8 mouse cellular contexts compared by ENCODE assay signal in genomic region chr5:64806600-64806999, GRCm38 (mm10). TPM values are rescaled to one million over a fixed set of nuclear protein-coding genes. Genes with fewer than 3 reads are reported as not detected.
A peak's percentile ranks its signal among the peaks of the same experiment; 100 is the strongest.
DNase-seq lines count a peak whose midpoint lies in the region; ATAC-seq and TF ChIP-seq lines count a peak whose summit lies in the region.

No protein-coding gene starts in this region.

- ATAC-seq in lung, embryonic 16.5 days (ENCODE audit: low read depth) = no peak
- no peak for ATAC-seq in forebrain, embryonic 11.5 days (replicated peaks; ENCODE audit: low FRiP score)
- no peak for ATAC-seq in limb, embryonic 13.5 days (ENCODE audit: low FRiP score, low read depth)

- TF ChIP-seq POLR2A in small intestine, adult 2 months (IDR thresholded peaks at IDR 0.05; ENCODE audit: low read depth, low read length) = no peak

- H3K36me3 ChIP-seq in lung, embryonic 16.5 days (ENCODE audit: control insufficient read depth, insufficient read depth, low read length) = no peaks in the 10 kb centered on the region
- 0 out of 2 replicates have a peak, but pooled peaks cover 2% of the 10 kb centered on the region for H3K36me3 ChIP-seq in forebrain, embryonic 11.5 days (ENCODE audit: control insufficient read depth, insufficient read depth, low read length)
- H3K36me3 ChIP-seq in limb, embryonic 13.5 days = peaks cover 5% of the 10 kb centered on the region
- peaks cover 9% of the 10 kb centered on the region for H3K36me3 ChIP-seq in small intestine, adult 2 months (ENCODE audit: control insufficient read depth, insufficient read depth, low read length)

- 25% methylated on average over 2 of the region's 2 CpGs for WGBS in lung, embryonic 16.5 days
- 26% methylated on average over 2 of the region's 2 CpGs for WGBS in forebrain, embryonic 11.5 days
- WGBS in limb, embryonic 13.5 days = 11% methylated on average over 2 of the region's 2 CpGs
- WGBS in small intestine, adult 2 months = 19% methylated on average over 2 of the region's 2 CpGs

- no peak for TF ChIP-seq CTCF in small intestine, adult 2 months (IDR thresholded peaks at IDR 0.05; ENCODE audit: extremely low read depth, insufficient read length, insufficient replicate concordance, low read depth, low read length)

- H3K4me2 ChIP-seq in lung, embryonic 16.5 days (ENCODE audit: low read depth, low read length) = peak overlapping the region; percentile 68
- peak overlapping the region; percentile 50; the same call in 1 of the 2 replicates for H3K4me2 ChIP-seq in forebrain, embryonic 11.5 days (ENCODE audit: low read depth, low read length, severe bottlenecking)
- H3K4me2 ChIP-seq in limb, embryonic 13.5 days (replicated peaks) = peak overlapping the region; percentile 61

- peak overlapping the region; percentile 96 for H3K27ac ChIP-seq in lung, embryonic 16.5 days (ENCODE audit: low read length)
- H3K27ac ChIP-seq in forebrain, embryonic 11.5 days (ENCODE audit: low read depth, low read length) = peak overlapping the region; percentile 92
- H3K27ac ChIP-seq in limb, embryonic 13.5 days = peak overlapping the region; percentile 89
- H3K27ac ChIP-seq in small intestine, adult 2 months (ENCODE audit: insufficient read depth, low read depth, low read length) = peak overlapping the region; percentile 98

- H3K27me3 ChIP-seq in lung, embryonic 16.5 days (ENCODE audit: control insufficient read depth, insufficient read depth, low read depth, low read length) = no peaks in the 10 kb centered on the region
- H3K27me3 ChIP-seq in forebrain, embryonic 11.5 days (ENCODE audit: control insufficient read depth, insufficient read depth, low read length) = no peaks in the 10 kb centered on the region
- H3K27me3 ChIP-seq in limb, embryonic 13.5 days = no peaks in the 10 kb centered on the region
- no peaks in the 10 kb centered on the region for H3K27me3 ChIP-seq in small intestine, adult 2 months (ENCODE audit: control insufficient read depth, insufficient read depth, low read length)

- H3K9me3 ChIP-seq in lung, embryonic 16.5 days (ENCODE audit: control insufficient read depth, low read length) = no peaks in the 10 kb centered on the region
- H3K9me3 ChIP-seq in forebrain, embryonic 11.5 days (ENCODE audit: control insufficient read depth, low read length) = no peaks in the 10 kb centered on the region
- H3K9me3 ChIP-seq in limb, embryonic 13.5 days = no peaks in the 10 kb centered on the region

- H3K4me3 ChIP-seq in lung, embryonic 16.5 days (ENCODE audit: low read length) = peak overlapping the region; percentile 51
- peak overlapping the region; percentile 32; the same call in 1 of the 2 replicates for H3K4me3 ChIP-seq in forebrain, embryonic 11.5 days (ENCODE audit: low read depth, low read length)
- H3K4me3 ChIP-seq in limb, embryonic 13.5 days = peak overlapping the region; percentile 84
- peak overlapping the region; percentile 31; the same call in 1 of the 2 replicates for H3K4me3 ChIP-seq in small intestine, adult 2 months (ENCODE audit: low read depth, low read length)

- no peak for DNase-seq in lung, postnatal 14 days
- DNase-seq in forebrain, embryonic 11.5 days (ENCODE audit: low spot score) = no peak
- DNase-seq in right cerebral cortex, adult 2 months (ENCODE audit: low spot score in 2 of 2) = no peak
- DNase-seq in urinary bladder, postnatal 4 days (ENCODE audit: low spot score in 2 of 2) = no peak
- DNase-seq in ovary, adult 18-20 months (ENCODE audit: low spot score) = no peak

- peak overlapping the region; percentile 71 for H3K9ac ChIP-seq in lung, embryonic 16.5 days (ENCODE audit: low read length)
- H3K9ac ChIP-seq in forebrain, embryonic 11.5 days (ENCODE audit: low read length) = peak overlapping the region; percentile 49
- peak overlapping the region; percentile 65 for H3K9ac ChIP-seq in limb, embryonic 13.5 days

- peaks cover 57% of the 10 kb centered on the region for H3K4me1 ChIP-seq in lung, embryonic 16.5 days (replicated peaks; ENCODE audit: control insufficient read depth, insufficient read depth, low read length)
- H3K4me1 ChIP-seq in forebrain, embryonic 11.5 days (replicated peaks; ENCODE audit: control insufficient read depth, insufficient read depth, low read length) = peaks cover 33% of the 10 kb centered on the region
- H3K4me1 ChIP-seq in limb, embryonic 13.5 days = peaks cover 70% of the 10 kb centered on the region
- peaks cover 30% of the 10 kb centered on the region for H3K4me1 ChIP-seq in small intestine, adult 2 months (ENCODE audit: control insufficient read depth, insufficient read depth, insufficient read length, low read length)

RNA-seq across cellular contexts. Expression of gene Klf3, which starts 3.4 kb away (rescaled TPM):
- polyA plus RNA-seq in lung, embryonic 16.5 days (2015; fragmentation: Nextera tagmentation; extraction: Ambion mirVana) = 53.8 and 61.5 TPM in 2 replicates
- polyA plus RNA-seq in forebrain, embryonic 11.5 days (2014; fragmentation: Nextera tagmentation; extraction: Ambion mirVana) = 39.4 and 40.9 TPM in 2 replicates
- 44.9 and 46.1 TPM in 2 replicates for polyA plus RNA-seq in limb, embryonic 13.5 days (2015; fragmentation: Nextera tagmentation; extraction: Ambion mirVana)
- 52.4 and 170 TPM in 2 replicates for polyA plus RNA-seq in small intestine, adult 2 months (2012; rRNA removed)

Comparison
In these comparisons a context has a peak if more than half of its experiments do, and no peak if none do; other contexts are left out.
1. H3K4me3 ChIP-seq: peak in every context shown above with its lines; median percentile 84 in limb, embryonic 13.5 days; 51 in lung, embryonic 16.5 days; 32 in forebrain, embryonic 11.5 days; 31 in small intestine, adult 2 months.